Mouse (Mus musculus): Measurements from ENCODE around the gene Slfn5. TPM values are rescaled to one million over a fixed set of nuclear protein-coding genes. Genes with fewer than 3 reads are reported as not detected.

Slfn5 gene
- polyA plus RNA-seq, 2 experiments, result 0.54 to 0.84 TPM

DNA sequence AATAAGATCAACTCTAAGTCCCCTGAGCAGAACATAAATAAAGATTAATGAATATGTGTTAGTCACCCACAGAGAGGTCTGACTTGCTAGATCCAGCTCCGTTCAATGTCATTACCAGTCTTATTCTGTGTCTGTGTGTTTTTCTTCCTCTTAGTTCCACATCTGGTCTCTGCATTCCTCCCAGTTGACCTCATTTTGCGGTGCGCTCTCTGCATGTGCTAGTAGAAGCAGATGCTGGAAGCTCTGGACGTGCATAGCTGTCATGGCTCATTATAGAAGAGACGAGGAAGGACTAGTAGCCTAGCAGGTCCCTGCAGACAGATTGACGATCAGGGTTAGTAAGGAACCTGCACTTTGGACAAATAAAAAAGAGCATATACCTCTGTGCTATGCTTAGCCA lies 7.8 kb upstream of the Slfn5 start:
- ATAC-seq (ENCODE audit: insufficient read depth) (no peak), DNase-seq (ENCODE audit: low read depth in 3 of 3, low spot score in 3 of 3) (no peak)
- WGBS (ENCODE audit: insufficient replicate concordance), result 53% methylated on average over 6 of the region's 6 CpGs
- Histone ChIP-seq H3K27me3 (ENCODE audit: control insufficient read depth, insufficient read depth, low read length) (no peaks in the 10 kb centered on the region), H3K27ac (no peak overlapping the region), H3K36me3 (replicated peaks; ENCODE audit: control insufficient read depth, insufficient read depth, low read depth) (no peaks in the 10 kb centered on the region), H3K4me2 (ENCODE audit: low read depth) (no peak overlapping the region), H3K4me3 (ENCODE audit: insufficient read depth in 1 of 2, low read depth in 2 of 2, low read length in 2 of 2) (no peak overlapping the region), H3K9ac (replicated peaks) (no peak overlapping the region), H3K9me3 (ENCODE audit: control insufficient read depth, low read length) (no peaks in the 10 kb centered on the region), H3K4me1 (replicated peaks; ENCODE audit: control insufficient read depth in 2 of 2, insufficient read depth in 2 of 2, low read length in 1 of 2) (no peaks in the 10 kb centered on the region)
- TF ChIP-seq CTCF (IDR thresholded peaks at IDR 0.05; ENCODE audit: low read depth) (no peak), EP300 (IDR thresholded peaks at IDR 0.05; ENCODE audit: low read depth) (no peak)

DNA sequence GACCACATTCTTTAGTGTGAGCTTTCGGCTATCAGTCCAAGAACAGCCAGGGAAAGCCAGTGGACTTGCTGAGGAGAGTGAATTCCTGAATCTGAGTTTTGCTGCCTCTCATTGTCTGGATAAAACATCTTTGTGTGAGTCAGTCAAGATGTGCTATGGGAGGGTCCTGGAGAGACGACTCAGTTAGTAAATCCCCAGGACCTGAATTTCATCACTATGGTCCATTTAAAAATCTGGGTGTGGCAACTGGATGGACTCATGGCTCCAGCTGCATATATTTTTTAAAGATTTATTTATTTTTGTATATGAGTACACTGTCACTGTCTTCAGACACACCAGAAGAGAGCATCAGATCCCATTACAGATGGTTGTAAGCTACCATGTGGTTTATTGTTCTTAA lies 5.5 kb upstream of the Slfn5 start:
- peaks cover 7% of the 10 kb centered on the region for H3K27me3 ChIP-seq (ENCODE audit: control insufficient read depth, insufficient read depth, low read length)
- no peak overlapping the region for H3K27ac ChIP-seq
- H3K4me2 ChIP-seq (ENCODE audit: low read depth), result no peak overlapping the region
- 38% methylated on average over 2 of the region's 2 CpGs for whole genome bisulfite sequencing (ENCODE audit: insufficient replicate concordance)
- H3K4me3 ChIP-seq (ENCODE audit: insufficient read depth in 1 of 2, low read depth in 2 of 2, low read length in 2 of 2), result no peak overlapping the region
- H3K9me3 ChIP-seq (ENCODE audit: control insufficient read depth, low read length), result no peaks in the 10 kb centered on the region
- ATAC-seq (ENCODE audit: insufficient read depth) (no peak), DNase-seq (ENCODE audit: low read depth in 3 of 3, low spot score in 3 of 3) (no peak)
- no peaks in the 10 kb centered on the region for H3K36me3 ChIP-seq (replicated peaks; ENCODE audit: control insufficient read depth, insufficient read depth, low read depth)
- no peak for TF ChIP-seq EP300 (IDR thresholded peaks at IDR 0.05; ENCODE audit: low read depth)
- no peak for TF ChIP-seq CTCF (IDR thresholded peaks at IDR 0.05; ENCODE audit: low read depth)
- no peaks in the 10 kb centered on the region for H3K4me1 ChIP-seq (replicated peaks; ENCODE audit: control insufficient read depth in 2 of 2, insufficient read depth in 2 of 2, low read length in 1 of 2)
- no peak overlapping the region for H3K9ac ChIP-seq (replicated peaks)

DNA sequence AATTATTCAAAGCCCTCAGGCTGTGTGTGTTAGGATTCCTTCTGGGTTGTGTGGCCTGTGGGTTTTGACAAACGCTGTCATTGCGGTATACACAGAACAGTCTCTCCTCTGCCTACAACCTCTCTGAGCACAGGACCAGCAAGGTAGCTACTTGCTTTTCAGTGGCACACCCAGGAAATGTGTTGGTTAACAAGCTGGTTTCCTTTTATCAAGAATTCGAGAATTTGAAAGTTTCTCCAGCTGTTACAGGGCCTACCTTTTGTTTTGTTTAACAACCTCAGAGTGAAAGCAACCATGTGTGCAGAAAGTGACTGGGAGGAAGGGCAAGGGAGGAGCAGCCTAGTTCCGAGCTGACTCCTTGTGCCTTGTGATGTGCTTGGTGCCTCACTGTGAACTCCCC lies 3.7 kb upstream of the Slfn5 start:
- Histone ChIP-seq H3K4me3 (ENCODE audit: insufficient read depth in 1 of 2, low read depth in 2 of 2, low read length in 2 of 2) (no peak overlapping the region), H3K36me3 (replicated peaks; ENCODE audit: control insufficient read depth, insufficient read depth, low read depth) (no peaks in the 10 kb centered on the region), H3K4me1 (replicated peaks; ENCODE audit: control insufficient read depth in 2 of 2, insufficient read depth in 2 of 2, low read length in 1 of 2) (no peaks in the 10 kb centered on the region), H3K27me3 (ENCODE audit: control insufficient read depth, insufficient read depth, low read length) (peaks cover 23% of the 10 kb centered on the region), H3K9ac (replicated peaks) (no peak overlapping the region), H3K9me3 (ENCODE audit: control insufficient read depth, low read length) (no peaks in the 10 kb centered on the region), H3K27ac (no peak overlapping the region), H3K4me2 (ENCODE audit: low read depth) (no peak overlapping the region)
- WGBS (ENCODE audit: insufficient replicate concordance), result 52% methylated on average over 4 of the region's 4 CpGs
- DNase-seq (ENCODE audit: low read depth in 3 of 3, low spot score in 3 of 3) (no peak), ATAC-seq (ENCODE audit: insufficient read depth) (no peak)
- no peak for TF ChIP-seq EP300 (IDR thresholded peaks at IDR 0.05; ENCODE audit: low read depth)
- no peak for TF ChIP-seq CTCF (IDR thresholded peaks at IDR 0.05; ENCODE audit: low read depth)

DNA sequence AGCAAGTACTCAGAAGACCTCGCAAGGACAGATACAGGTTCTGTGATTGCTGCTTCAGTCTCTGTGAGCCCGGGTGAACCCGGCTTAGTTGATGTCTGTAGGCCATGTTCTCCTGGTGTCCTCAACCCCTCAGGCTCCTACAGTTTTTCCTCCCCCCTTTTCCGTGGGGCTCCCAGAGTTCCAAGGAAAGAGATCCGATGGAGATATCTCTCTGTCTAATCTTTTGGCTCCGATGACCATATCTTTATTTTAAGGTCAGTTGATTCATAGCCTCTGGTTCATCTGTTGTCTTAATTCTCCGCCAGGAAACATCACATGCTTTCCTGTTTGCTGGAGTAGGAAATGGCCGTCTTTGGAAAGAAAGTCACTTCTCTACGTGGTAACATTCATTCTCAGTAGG lies 2.1 kb upstream of the Slfn5 start:
- no peak for ATAC-seq (ENCODE audit: insufficient read depth)
- no peaks in the 10 kb centered on the region for H3K4me1 ChIP-seq (replicated peaks; ENCODE audit: control insufficient read depth in 2 of 2, insufficient read depth in 2 of 2, low read length in 1 of 2)
- H3K27me3 ChIP-seq (ENCODE audit: control insufficient read depth, insufficient read depth, low read length), result peaks cover 29% of the 10 kb centered on the region
- WGBS (ENCODE audit: insufficient replicate concordance), result 47% methylated on average over 9 of the region's 9 CpGs
- no peak overlapping the region for H3K27ac ChIP-seq
- TF ChIP-seq EP300 (IDR thresholded peaks at IDR 0.05; ENCODE audit: low read depth) (no peak), CTCF (IDR thresholded peaks at IDR 0.05; ENCODE audit: low read depth) (no peak)
- no peak overlapping the region for H3K4me3 ChIP-seq (ENCODE audit: insufficient read depth in 1 of 2, low read depth in 2 of 2, low read length in 2 of 2)
- no peaks in the 10 kb centered on the region for H3K9me3 ChIP-seq (ENCODE audit: control insufficient read depth, low read length)
- no peak overlapping the region for H3K9ac ChIP-seq (replicated peaks)
- no peak overlapping the region for H3K4me2 ChIP-seq (ENCODE audit: low read depth)
- no peak for DNase-seq (ENCODE audit: low read depth in 3 of 3, low spot score in 3 of 3)
- no peaks in the 10 kb centered on the region for H3K36me3 ChIP-seq (replicated peaks; ENCODE audit: control insufficient read depth, insufficient read depth, low read depth)

DNA sequence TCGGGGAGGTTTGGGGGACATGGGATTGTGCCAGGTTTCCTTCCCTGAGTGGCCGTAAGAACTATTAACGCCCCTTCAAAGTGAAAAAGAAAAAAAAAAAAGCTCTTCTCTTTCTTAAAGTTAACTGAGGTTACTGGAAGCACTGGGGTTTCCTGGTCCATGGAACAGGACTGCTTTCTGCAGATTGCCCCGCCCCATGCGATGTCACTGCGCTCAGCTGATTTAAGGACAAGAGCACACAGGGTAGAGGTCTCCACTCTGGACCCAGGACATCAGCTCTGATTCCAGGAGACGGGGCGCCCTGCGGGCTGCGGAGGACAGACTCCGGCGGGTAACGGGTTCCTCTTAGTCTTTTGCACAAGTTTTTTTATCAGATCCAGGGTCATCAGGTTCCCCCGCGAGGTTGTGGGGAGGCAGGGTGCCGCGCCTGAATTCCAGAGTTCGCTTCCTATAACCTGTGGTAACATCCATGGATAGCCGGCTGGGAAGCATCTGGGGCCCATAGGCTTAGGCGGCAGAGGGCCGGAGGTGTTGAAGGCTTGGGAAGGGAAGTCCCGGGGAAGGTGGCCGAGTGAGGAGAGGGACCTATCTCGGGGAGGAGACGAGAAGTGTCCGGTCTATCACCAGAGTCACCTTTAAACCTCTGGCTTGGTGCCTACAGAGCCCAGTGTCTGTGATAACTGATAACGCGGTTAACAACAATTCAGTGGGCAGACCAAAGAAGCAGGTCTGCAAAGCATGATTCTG lies 889 bp downstream of the Slfn5 start:
- peak overlapping the region in 1 of 2 experiments; percentile 7; a peak in 1 of 4 replicates for H3K4me3 ChIP-seq (ENCODE audit: insufficient read depth in 1 of 2, low read depth in 2 of 2, low read length in 2 of 2)
- H3K4me2 ChIP-seq (ENCODE audit: low read depth), result peak overlapping the region; percentile 31
- no peak overlapping the region for H3K9ac ChIP-seq (replicated peaks)
- H3K27ac ChIP-seq, result no peak overlapping the region
- H3K4me1 ChIP-seq (replicated peaks; ENCODE audit: control insufficient read depth in 2 of 2, insufficient read depth in 2 of 2, low read length in 1 of 2), result no peaks in the 10 kb centered on the region
- DNase-seq (ENCODE audit: low read depth in 3 of 3, low spot score in 3 of 3) (no peak), ATAC-seq (ENCODE audit: insufficient read depth) (no peak)
- H3K36me3 ChIP-seq (replicated peaks; ENCODE audit: control insufficient read depth, insufficient read depth, low read depth), result no peaks in the 10 kb centered on the region
- TF ChIP-seq EP300 (IDR thresholded peaks at IDR 0.05; ENCODE audit: low read depth) (no peak), CTCF (IDR thresholded peaks at IDR 0.05; ENCODE audit: low read depth) (no peak)
- peaks cover 32% of the 10 kb centered on the region for H3K27me3 ChIP-seq (ENCODE audit: control insufficient read depth, insufficient read depth, low read length)
- H3K9me3 ChIP-seq (ENCODE audit: control insufficient read depth, low read length), result no peaks in the 10 kb centered on the region
- 1% methylated on average over 28 of the region's 28 CpGs for WGBS (ENCODE audit: insufficient replicate concordance)
